Mouse (Mus musculus) retina, adult 2 months (tissue): ENCODE measurements around the gene Nt5dc1.
A peak's percentile ranks its signal among the peaks of the same experiment; 100 is the strongest.
"Not testable (repeated sequence)": the region's sequence is repeated elsewhere in the genome, so short reads cannot be mapped to it uniquely, and the experiment has no call there.

Experiments used
- DNase-seq: peaks from one replicate; pipeline ENCODE4 v3.0.0-alpha.2; 2012; ENCODE audit warnings: low read depth, low spot score

Nt5dc1 gene

GRCm38 (mm10) chr10:34312536-34312935, 105.8 kb downstream of the Nt5dc1 start:
- DNase-seq = no peak

GRCm38 (mm10) chr10:34309915-34310685, 108.3 kb downstream of the Nt5dc1 start:
- DNase-seq = no peak

- DNase-seq = no peak
These were observed 111.3 kb downstream of the Nt5dc1 start for GRCm38 (mm10) chr10:34307070-34307469.

- DNase-seq = no peak
These were observed 118.0 kb downstream of the Nt5dc1 start for GRCm38 (mm10) chr10:34300368-34300767.

- no peak for DNase-seq
These were observed 120.2 kb downstream of the Nt5dc1 start for GRCm38 (mm10) chr10:34297980-34298753.

GRCm38 (mm10) chr10:34297299-34297979, 120.9 kb downstream of the Nt5dc1 start, which contains the start of gene Tspyl4:
Gene Tspyl4, plus strand, starts transcription at chr10:34297442.
- DNase-seq = peak; percentile 94

GRCm38 (mm10) chr10:34296911-34297298, 121.4 kb downstream of the Nt5dc1 start:
- DNase-seq = no peak

- no peak for DNase-seq
These were observed 135.7 kb downstream of the Nt5dc1 start for GRCm38 (mm10) chr10:34282420-34283238.

- DNase-seq = peak; percentile 94
These were observed 136.4 kb downstream of the Nt5dc1 start, which contains the start of gene Tspyl1 for GRCm38 (mm10) chr10:34281962-34282388. Gene Tspyl1, plus strand, starts transcription at chr10:34282190.

- DNase-seq = no peak
These were observed 137.0 kb downstream of the Nt5dc1 start for GRCm38 (mm10) chr10:34281211-34281961.

GRCm38 (mm10) chr10:34280591-34281175, 137.7 kb downstream of the Nt5dc1 start:
- no peak for DNase-seq

GRCm38 (mm10) chr10:34271681-34272080, 146.7 kb downstream of the Nt5dc1 start:
- DNase-seq = no peak

- DNase-seq = no peak
These were observed 150.9 kb downstream of the Nt5dc1 start for GRCm38 (mm10) chr10:34267312-34268070.

- no peak for DNase-seq
These were observed 153.2 kb downstream of the Nt5dc1 start for GRCm38 (mm10) chr10:34265106-34265505.

- DNase-seq = not testable (repeated sequence)
These were observed 165.5 kb downstream of the Nt5dc1 start for GRCm38 (mm10) chr10:34252833-34253232.

- DNase-seq = no peak
These were observed 168.8 kb downstream of the Nt5dc1 start for GRCm38 (mm10) chr10:34249594-34249993.

- DNase-seq = no peak
These were observed 170.6 kb downstream of the Nt5dc1 start for GRCm38 (mm10) chr10:34247757-34248156.

GRCm38 (mm10) chr10:34246106-34246505, 172.2 kb downstream of the Nt5dc1 start:
- DNase-seq = no peak

- DNase-seq = no peak
These were observed 173.6 kb downstream of the Nt5dc1 start for GRCm38 (mm10) chr10:34244745-34245144.
